In the genomic region with DNA sequence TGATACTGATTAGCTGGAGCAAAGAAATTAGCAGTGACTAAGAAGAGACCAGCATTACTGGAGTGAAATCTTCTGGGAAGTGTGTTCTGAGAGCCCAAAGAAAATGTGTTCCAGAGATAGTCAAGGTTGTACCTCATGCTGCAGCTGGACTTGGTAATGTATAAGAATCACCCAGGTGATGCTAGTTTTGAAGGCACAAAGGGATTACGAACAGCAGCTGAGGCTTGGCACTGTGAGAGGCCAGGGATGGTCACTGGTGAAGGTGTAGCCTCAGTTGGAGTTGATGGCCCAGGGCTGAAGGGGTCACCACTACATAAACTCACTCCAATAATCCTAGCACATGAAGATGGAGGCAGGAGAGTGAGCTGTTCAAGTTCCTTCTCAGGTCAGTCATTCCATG, we compare ENCODE assay signal across 8 mouse cellular contexts. TPM values are rescaled to one million over a fixed set of nuclear protein-coding genes. Genes with fewer than 3 reads are reported as not detected.
DNase-seq lines count a peak whose midpoint lies in the region; ATAC-seq and TF ChIP-seq lines count a peak whose summit lies in the region.

A gene (plus strand): TSS at position 301 of the 400 bp plus-strand sequence.

- intact Hi-C loops in heart, adult 2 months (cut with DNase I) = loop anchor here (5.0 kb wide), 1 partner anchor 196 kb away; a partner anchor contains a TSS

- peaks cover 9% of the 10 kb centered on the region for H3K9me3 ChIP-seq in megakaryocyte, embryonic 14.5 days

- TF ChIP-seq EP300 in heart, adult 2 months (IDR thresholded peaks at IDR 0.05; ENCODE audit: insufficient read depth, low read depth, low read length) = no peak

- no peak for DNase-seq in heart, adult 2 months
- DNase-seq in heart, adult 9 months (ENCODE audit: low spot score in 2 of 2) = no peak
- DNase-seq in adrenal gland, postnatal 10 days = no peak
- no peak for DNase-seq in gastrocnemius, adult 8-10 months (ENCODE audit: low spot score in 2 of 2)
- DNase-seq in cerebellum, adult 11-12 months = no peak
- DNase-seq in right cerebral cortex, postnatal 4 days = no peak

- TF ChIP-seq POLR2A in heart, adult 2 months (IDR thresholded peaks at IDR 0.05; ENCODE audit: insufficient read depth, low read depth, low read length) = no peak

- no peak for ATAC-seq in inflammation-experienced regulatory T-cells, adult 6 months

- peaks cover 2% of the 10 kb centered on the region; the same call in 1 of the 2 replicates for H3K79me2 ChIP-seq in heart, adult 2 months (replicated peaks; ENCODE audit: control insufficient read depth, insufficient read depth, low read length)

- H3K27ac ChIP-seq in heart, adult 2 months = peak within 1 kb of the TSS; percentile 90

- TF ChIP-seq CTCF in heart, adult 2 months (IDR thresholded peaks at IDR 0.05) = no peak

- H3K4me3 ChIP-seq in heart, adult 2 months = peak within 1 kb of the TSS; percentile 73
- peak within 1 kb of the TSS; percentile 99 for H3K4me3 ChIP-seq in megakaryocyte, embryonic 14.5 days (replicated peaks)

- no peaks in the 10 kb centered on the region for H3K36me3 ChIP-seq in heart, adult 2 months (ENCODE audit: control insufficient read depth, insufficient read depth, low read length)
- peaks cover 17% of the 10 kb centered on the region for H3K36me3 ChIP-seq in megakaryocyte, embryonic 14.5 days (replicated peaks; ENCODE audit: low read length)

- peaks cover 5% of the 10 kb centered on the region for H3K4me1 ChIP-seq in heart, adult 2 months (ENCODE audit: control insufficient read depth, insufficient read depth, low read length)
- H3K4me1 ChIP-seq in megakaryocyte, embryonic 14.5 days = peaks cover 35% of the 10 kb centered on the region

- H3K27me3 ChIP-seq in heart, adult 2 months (ENCODE audit: control insufficient read depth, insufficient read depth, low read length) = no peaks in the 10 kb centered on the region
- H3K27me3 ChIP-seq in megakaryocyte, embryonic 14.5 days (replicated peaks) = peaks cover 3% of the 10 kb centered on the region

- 88% methylated on average over 1 of the region's 1 CpGs for WGBS in heart, adult 2 months

- H3K9ac ChIP-seq in heart, adult 2 months (ENCODE audit: low read depth, low read length) = peak within 1 kb of the TSS; percentile 92

RNA-seq across cellular contexts. Expression of the gene that starts here (rescaled TPM):
- total RNA-seq in heart, adult 2 months (2021) = 10 to 100 TPM; 21.7 to 22.3 TPM
- 9.3 and 17.8 TPM in 2 replicates for polyA plus RNA-seq in heart, adult 2 months (2012; rRNA removed)
- 10 to 100 TPM; 38.6 to 43.8 TPM for total RNA-seq in adrenal gland, postnatal 10 days (2021)
- total RNA-seq in gastrocnemius, adult 8-10 months (2022) = 10 to 100 TPM; 17.3 to 21.2 (median 18.0) TPM
- 100 to 1,000 TPM; 128 to 166 (median 136) TPM for polyA plus RNA-seq in inflammation-experienced regulatory T-cells, adult 6 months (2017; shearing (Covaris generic))
- polyA plus RNA-seq in megakaryocyte, embryonic 14.5 days (2012; ENCODE audit: insufficient read depth, low replicate concordance) = 26.0 and 168 TPM in 2 replicates
